Mouse (Mus musculus) thymus, postnatal 0 days (tissue): ENCODE data around the gene Bicra. TPM values are rescaled to one million over a fixed set of nuclear protein-coding genes. Genes with fewer than 3 reads are reported as not detected.
A peak's percentile ranks its signal among the peaks of the same experiment; 100 is the strongest.

Source experiments
- DNase-seq: peaks from one replicate; pipeline ENCODE4 v3.0.0-alpha.2; 2015; ENCODE audit warnings: low spot score
- polyA plus RNA-seq: library from polyadenylated mRNA; unstranded; fragments of >200 nt; fragmentation: Nextera tagmentation; extraction: Ambion mirVana; gene quantifications from 2 replicates; pipeline ENCODE4 v1.2.1, GENCODE M21; 2015

The Bicra gene
- polyA plus RNA-seq: 2.9 and 4.9 TPM in 2 replicates

DNA sequence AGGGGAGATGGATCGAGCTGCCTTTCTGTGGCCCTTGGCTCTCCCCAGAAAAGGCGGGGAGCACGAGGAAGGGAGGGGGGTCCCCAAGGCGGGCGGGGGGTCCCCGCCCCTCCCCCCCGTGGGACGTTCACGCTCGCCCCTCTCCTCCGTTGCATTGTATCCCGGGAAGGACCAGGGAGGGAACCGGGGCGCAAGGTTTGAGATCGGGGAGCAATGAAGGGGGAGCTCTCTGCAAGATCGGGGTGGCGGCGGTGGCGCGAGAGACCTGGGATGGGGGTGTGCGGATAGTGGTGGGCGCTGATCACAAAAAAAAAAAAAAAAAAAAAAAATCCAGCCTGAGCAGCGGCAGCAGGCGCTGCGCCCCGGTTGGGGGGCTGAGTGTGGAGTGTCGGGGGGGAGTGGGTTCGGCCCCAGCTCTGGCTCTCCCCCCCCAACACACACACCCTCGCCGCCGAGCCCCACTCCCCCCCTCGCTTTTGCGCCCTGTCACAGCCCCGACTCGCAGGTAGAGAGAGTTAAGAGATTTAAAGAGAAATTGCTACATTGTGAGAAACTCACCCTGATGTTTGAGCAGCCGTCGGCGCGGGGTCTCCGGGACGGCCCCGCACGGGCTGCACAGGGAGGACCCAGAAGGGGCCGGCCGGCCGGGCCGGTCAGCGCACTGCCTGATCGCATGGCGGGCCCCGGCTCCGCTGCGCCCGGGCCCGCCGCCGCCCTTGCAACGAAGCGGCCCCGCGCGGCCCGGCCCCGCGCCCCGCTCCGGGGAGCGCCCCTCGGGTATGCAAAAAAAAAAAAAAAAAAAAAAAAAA is at the start of gene Bicra:
Bicra (minus strand) TSS at position 584 of the 809 bp plus-strand sequence.
- peak; percentile 85 for DNase-seq

DNA sequence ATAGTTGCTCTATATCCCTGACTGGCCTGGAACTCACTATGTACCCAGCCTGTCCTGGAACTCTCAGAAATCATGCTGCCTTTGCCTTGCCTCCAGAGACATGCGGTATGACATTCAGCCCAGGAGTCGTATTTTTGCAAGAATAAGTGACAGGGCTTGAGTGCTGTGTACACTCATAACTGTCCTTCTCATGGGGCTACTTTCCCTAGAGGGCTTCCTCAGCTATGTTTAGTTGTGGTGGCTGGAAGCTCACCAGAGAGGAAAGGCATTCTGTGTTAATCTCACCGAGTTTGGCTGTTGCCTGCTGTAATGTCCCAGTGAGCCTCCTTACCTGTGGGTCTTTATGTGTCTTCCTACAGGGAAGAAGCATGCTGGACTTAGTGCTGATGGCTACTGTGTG is 46.9 kb upstream of the Bicra start:
- DNase-seq: no peak

DNA sequence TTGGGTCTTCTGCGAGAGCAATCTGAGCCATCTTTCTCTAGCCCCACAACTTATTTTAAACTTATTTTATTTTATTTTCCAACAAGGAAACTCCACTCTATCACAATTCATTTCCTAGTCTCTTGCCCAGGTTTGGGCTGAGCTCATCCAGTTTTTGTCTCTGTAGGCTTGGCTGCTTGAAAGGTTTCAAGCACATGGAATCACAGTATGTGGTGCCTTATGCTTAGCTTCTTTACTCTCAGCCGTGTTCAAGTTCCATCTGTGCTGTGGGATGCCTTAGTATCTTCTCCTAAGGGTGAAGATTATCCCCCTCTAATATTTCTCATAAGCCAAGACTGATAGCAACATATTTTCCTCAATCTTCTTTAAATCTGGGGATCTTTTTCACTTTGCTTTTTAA is 39.9 kb upstream of the Bicra start:
- no peak for DNase-seq

DNA sequence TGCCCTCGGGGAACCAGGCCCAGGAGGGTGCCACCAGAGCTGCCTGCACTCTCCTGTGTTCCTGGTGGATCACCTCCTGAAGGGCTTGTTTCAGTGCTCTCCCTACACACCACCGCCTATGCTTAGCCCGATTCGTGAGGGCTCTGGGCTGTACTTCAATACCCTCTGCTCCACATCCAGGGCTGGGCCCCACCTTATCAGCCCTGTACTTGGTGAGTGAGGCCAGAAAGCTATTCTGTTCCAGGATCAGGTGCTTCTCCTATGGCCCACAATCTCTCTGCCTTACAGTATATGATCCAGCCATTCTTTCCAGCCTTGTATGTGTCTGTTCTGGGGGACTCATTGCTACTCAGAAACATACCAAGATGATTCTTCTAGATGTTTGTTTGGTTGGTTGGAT is 35.6 kb upstream of the Bicra start:
- DNase-seq: no peak

- no peak for DNase-seq
Measured at GRCm38 (mm10) chr7:16080581-16080980, 32.9 kb upstream of the Bicra start.

DNA sequence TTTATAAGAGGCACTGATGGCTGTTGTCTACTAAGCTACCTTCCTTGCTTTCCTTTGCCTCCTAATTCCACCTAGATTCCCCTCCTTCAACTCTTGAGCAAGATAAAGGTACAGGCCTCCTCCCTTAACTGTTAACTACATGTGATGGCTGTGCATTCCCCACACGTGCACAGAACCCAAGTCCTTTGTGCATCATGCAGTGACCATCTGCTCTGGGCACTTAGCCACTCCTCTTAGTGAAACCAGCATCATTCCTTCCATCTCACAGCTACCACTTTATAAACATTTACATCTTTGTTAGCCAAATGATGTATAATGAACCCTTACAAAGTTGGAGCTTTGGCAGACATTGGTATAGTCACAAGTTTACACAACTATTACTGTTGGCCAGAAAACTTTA is 32.2 kb upstream of the Bicra start:
- DNase-seq: no peak

DNA sequence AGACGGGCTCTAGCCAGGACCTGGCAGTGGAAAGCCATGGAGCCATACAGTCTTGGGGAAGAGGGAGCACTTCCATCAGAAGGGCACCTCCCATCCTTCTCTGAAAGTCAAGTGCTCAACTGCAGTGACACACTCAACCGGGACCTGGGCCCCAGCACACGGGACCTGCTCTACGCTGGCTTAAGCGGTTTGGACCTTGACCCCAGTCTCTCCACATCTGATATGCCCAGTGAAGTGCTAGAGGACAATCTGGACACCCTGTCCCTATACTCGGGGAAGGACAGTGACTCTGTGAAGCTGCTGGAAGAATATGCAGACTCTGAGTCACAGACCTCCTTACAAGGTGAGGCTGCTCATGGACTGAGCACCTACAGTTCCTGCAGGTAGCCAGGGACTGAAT is 24.2 kb upstream of the Bicra start:
- DNase-seq: no peak

DNA sequence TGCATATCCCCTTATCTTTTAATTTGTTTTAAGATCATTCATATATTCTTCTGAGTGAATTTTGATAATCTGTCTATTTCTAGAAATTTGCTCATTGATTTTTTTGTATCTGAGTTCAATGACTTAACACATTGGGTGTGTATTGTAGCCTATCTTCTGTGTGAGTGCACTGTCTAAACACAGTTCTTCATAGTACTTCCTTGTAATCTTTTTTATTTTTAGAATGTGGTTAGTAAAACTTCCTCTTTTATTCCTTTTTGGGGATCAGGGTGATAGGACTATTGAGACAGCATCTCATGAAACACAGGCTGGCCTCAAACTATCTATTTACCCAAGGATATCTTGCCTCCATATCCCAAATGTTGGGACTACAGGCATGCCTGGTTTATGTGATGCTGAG is 23.1 kb upstream of the Bicra start:
- no peak for DNase-seq

- DNase-seq: no peak
Measured at GRCm38 (mm10) chr7:16063490-16063889, 15.8 kb upstream of the Bicra start.

DNA sequence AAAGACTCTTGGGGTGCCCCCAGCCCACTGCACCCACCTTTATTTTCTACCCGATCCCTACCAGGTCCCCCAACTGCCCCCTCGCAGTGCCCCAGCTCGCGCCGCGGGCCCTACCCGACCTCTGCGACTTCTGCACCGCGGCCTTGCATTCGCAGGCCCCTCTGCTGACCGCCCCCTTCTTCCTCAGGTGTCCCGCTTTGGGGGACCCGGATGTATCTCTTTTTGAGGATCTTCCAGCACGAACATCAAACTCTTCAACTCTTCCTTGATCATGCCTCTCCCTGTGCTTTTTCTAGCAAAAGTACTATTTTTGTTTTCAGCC is 14.3 kb upstream of the Bicra start:
- DNase-seq: no peak

DNA sequence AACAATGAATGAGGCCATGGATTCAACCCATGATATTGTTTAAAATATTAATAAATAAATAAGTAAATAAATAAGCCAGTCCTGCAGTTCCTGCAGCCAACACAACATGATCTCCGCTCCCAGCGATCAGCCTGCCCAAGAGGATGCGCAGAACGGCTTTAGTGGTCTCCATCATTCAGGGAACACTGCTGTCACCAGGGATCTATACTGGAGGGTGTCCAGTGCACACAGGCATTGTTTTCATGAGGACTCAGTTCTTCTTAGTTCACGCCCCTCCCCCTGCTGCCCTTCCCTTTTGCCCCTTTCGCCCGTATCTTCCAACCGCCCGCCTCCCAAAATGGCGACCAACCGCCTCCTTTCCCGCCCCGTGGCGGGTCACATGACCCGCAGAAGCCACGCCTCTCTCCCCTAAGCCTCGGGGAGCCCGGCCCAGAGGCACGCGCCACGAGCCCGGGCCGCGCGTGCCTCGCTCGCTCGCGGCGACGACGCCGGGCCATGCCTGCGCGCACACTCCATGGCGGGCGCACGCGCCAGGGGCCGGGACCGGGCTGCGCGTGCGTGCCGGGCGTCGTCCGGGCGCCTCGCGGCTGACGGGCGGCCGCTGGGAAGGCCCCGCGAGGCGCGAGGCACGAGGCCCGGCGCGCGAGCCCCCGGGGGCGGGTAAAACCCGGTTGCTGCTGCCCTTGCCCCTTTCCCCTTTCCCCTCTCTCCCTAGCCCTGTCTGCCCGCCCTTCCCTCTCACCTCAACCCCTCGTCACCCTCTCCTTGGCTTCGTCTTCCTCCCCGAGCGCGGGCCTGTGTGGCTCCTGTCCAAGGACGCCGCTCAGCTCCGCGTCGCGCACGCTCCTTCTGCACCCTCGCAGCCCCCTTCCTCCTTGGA is 13.7 kb upstream of the Bicra start, which contains the start of gene Zfp541:
Zfp541 (plus strand) TSS at position 596 of the 880 bp plus-strand sequence.
- no peak for DNase-seq

- peak; percentile 55 for DNase-seq
Measured at GRCm38 (mm10) chr7:16057136-16057534, 9.4 kb upstream of the Bicra start.

- peak; percentile 48 for DNase-seq
Measured at GRCm38 (mm10) chr7:16056459-16057135, 8.9 kb upstream of the Bicra start.

DNA sequence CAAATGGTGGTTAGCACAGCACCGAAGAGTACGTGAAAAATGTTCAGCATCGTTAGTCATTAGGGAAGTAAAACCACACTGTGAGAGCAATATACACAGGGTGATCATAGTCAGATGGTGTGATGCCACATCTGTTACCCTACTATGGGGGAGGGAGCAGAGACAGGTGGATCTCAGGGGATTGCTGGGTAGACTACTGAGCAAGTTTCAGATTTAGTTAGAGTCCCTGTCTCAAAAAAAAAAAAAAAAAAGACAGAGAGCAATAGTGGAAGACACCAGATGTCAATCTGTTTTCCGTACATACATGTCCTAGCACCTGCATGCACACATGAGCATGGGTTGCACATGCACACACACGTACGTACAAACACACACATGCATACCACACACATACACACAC is 7.9 kb upstream of the Bicra start:
- DNase-seq: peak; percentile 33

DNA sequence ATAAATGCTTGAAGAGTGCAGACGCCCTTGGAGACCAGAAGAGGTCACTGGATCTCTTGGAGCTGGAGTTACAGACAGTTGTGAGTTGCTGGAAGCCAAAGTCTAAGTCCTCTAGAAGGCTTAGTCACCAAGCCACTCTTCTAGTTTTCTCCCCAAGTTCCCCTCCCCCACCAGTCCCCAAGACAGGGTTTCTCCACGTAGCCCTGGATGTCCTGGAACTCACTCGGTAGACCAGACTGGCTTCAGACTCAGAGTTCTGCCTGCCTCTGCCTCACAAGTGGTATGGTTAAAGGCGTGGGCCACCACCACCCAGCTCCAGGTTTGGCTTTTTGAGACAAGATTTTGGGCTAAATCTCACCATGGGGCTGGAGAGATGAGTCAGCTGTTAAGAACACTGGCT is 7.2 kb upstream of the Bicra start:
- DNase-seq: no peak

DNA sequence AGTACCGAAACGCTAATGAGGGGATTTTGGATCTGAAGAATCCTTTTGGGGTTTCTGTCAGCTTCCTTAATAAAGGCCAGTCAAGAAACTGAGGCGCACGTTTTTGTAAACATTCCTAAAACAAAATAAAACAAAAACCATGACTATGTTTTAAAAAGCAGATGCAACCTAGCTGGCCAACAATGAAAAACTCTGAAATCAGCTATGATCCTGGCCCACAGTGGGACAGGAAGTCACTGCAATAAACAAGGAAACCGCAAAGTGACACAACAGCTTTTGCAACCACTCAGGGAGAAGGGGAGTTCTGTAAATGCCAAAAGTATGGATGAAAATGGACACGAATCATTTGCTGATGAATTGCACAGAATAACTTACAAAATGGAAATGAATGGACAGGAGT is 5.4 kb upstream of the Bicra start:
- DNase-seq: no peak

GRCm38 (mm10) chr7:16052684-16053083 is 5.0 kb upstream of the Bicra start:
- DNase-seq: peak; percentile 98

GRCm38 (mm10) chr7:16051883-16052595 is 4.3 kb upstream of the Bicra start:
- DNase-seq: peak; percentile 89

GRCm38 (mm10) chr7:16050600-16050999 is 2.9 kb upstream of the Bicra start:
- DNase-seq: no peak

GRCm38 (mm10) chr7:16049576-16049915 is 1.8 kb upstream of the Bicra start:
- DNase-seq: no peak
